Comparison of ENCODE assay signal across 9 mouse cellular contexts in the genomic region with DNA sequence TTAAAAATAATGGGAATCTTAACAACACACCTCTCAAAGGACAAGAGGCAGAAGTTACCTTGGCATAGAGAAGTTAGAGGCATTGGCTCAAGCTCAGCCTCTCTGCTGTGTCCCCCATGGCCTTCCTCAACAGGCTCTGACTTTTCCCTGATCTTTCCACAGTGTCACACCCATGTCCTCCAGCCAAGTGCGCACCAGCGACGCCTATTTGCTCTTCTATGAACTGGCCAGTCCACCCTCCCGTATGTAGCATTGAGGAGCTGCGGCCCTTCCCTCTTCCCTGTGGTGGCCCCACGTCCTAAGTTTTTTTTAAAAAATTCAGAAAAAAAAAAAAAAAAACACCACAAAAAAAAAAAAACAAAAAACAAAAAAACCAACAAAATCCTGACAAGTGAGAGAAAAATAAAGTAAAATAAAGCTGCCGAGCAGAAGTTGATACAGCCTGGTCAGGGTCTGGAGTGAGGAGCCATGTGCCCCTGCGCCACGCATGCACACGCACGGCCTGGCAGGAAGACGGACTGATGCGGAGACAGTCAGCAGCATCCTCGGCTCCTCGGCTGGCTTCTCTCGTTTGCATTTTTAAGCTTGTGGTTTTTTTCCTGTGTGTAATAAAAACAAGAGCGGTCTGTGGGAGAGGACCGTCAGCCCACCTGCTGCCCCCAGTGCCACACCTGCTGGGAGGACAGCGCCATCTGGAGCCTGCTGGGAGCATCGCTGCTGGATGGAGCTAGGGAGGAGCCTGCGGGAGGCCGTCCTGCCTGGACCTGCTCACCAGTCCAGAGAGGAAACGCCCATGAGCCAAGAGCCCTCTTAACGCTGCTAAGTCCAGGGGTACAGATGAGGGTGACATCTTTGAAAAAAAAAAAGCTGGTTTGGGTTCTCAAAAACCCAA. TPM values are rescaled to one million over a fixed set of nuclear protein-coding genes. Genes with fewer than 3 reads are reported as not detected.
DNase-seq lines count a peak whose midpoint lies in the region; ATAC-seq and TF ChIP-seq lines count a peak whose summit lies in the region.
"Had no signal": no experiment of that assay in that cellular context is flagged by ENCODE, and none has a peak within 500 bp of the region (broad histone marks: within the 10 kb centered on the region; RNA-seq: fewer than 3 reads in every experiment).

No protein-coding gene starts in this region.

- 37% methylated on average over 24 of the region's 24 CpGs for WGBS in heart, embryonic 16.5 days
- 46% methylated on average over 24 of the region's 24 CpGs for WGBS in liver, postnatal 0 days (ENCODE audit: insufficient replicate concordance)
- 32% methylated on average over 24 of the region's 24 CpGs for WGBS in neural tube, embryonic 12.5 days
- WGBS in stomach, postnatal 0 days: 38% methylated on average over 24 of the region's 24 CpGs

- DNase-seq in urinary bladder, postnatal 25 days (ENCODE audit: low spot score): peak; percentile 67
- DNase-seq in urinary bladder, postnatal 10 days (ENCODE audit: low spot score): no peak
- DNase-seq in kidney, postnatal 14 days: peak; percentile 82
- peak; percentile 78 for DNase-seq in liver, postnatal 0 days
- peak; percentile 87 for DNase-seq in stomach, postnatal 0 days (ENCODE audit: low spot score)

- H3K9ac ChIP-seq in heart, embryonic 16.5 days (ENCODE audit: low read length): no peak overlapping the region
- H3K9ac ChIP-seq in liver, postnatal 0 days (replicated peaks): no peak overlapping the region
- H3K9ac ChIP-seq in neural tube, embryonic 12.5 days: no peak overlapping the region
- H3K9ac ChIP-seq in stomach, postnatal 0 days (ENCODE audit: low read length): no peak overlapping the region

- H3K36me3 ChIP-seq in heart, embryonic 16.5 days (ENCODE audit: control insufficient read depth, insufficient read depth): peaks cover 27% of the 10 kb centered on the region
- no peaks in the 10 kb centered on the region; the same call in 1 of the 2 replicates for H3K36me3 ChIP-seq in liver, postnatal 0 days (replicated peaks; ENCODE audit: insufficient read depth, low read length)
- H3K36me3 ChIP-seq in neural tube, embryonic 12.5 days: peaks cover 9% of the 10 kb centered on the region; the same call in 1 of the 2 replicates
- H3K36me3 ChIP-seq in stomach, postnatal 0 days (ENCODE audit: control insufficient read depth, insufficient read depth, low read length): no peaks in the 10 kb centered on the region; the same call in 1 of the 2 replicates

- no peak overlapping the region for H3K27ac ChIP-seq in embryonic fibroblast, embryonic 13.5 days (ENCODE audit: insufficient read depth, low read length)
- 0 out of 2 replicates have a peak overlapping the region, but pooled peaks have one; percentile 2 for H3K27ac ChIP-seq in heart, embryonic 16.5 days (ENCODE audit: low read length)
- H3K27ac ChIP-seq in liver, postnatal 0 days (ENCODE audit: low read depth): no peak overlapping the region
- no peak overlapping the region for H3K27ac ChIP-seq in neural tube, embryonic 12.5 days
- H3K27ac ChIP-seq in stomach, postnatal 0 days (replicated peaks): no peak overlapping the region

- no peak overlapping the region for H3K4me2 ChIP-seq in heart, embryonic 16.5 days (ENCODE audit: low read depth, low read length)
- no peak overlapping the region for H3K4me2 ChIP-seq in liver, postnatal 0 days (ENCODE audit: low read depth, low read length)
- peak overlapping the region; percentile 47 for H3K4me2 ChIP-seq in neural tube, embryonic 12.5 days (replicated peaks)
- H3K4me2 ChIP-seq in stomach, postnatal 0 days (replicated peaks; ENCODE audit: low read depth): no peak overlapping the region

- H3K9me3 ChIP-seq in heart, embryonic 16.5 days (replicated peaks; ENCODE audit: control insufficient read depth, low read length): no peaks in the 10 kb centered on the region
- no peaks in the 10 kb centered on the region for H3K9me3 ChIP-seq in liver, postnatal 0 days (ENCODE audit: low read length)
- no peaks in the 10 kb centered on the region for H3K9me3 ChIP-seq in neural tube, embryonic 12.5 days
- H3K9me3 ChIP-seq in stomach, postnatal 0 days (ENCODE audit: control insufficient read depth, low read length): no peaks in the 10 kb centered on the region

- no peaks in the 10 kb centered on the region for H3K27me3 ChIP-seq in heart, embryonic 16.5 days (ENCODE audit: control insufficient read depth, insufficient read depth, low read length)
- no peaks in the 10 kb centered on the region for H3K27me3 ChIP-seq in liver, postnatal 0 days (ENCODE audit: insufficient read depth, low read length)
- H3K27me3 ChIP-seq in neural tube, embryonic 12.5 days (replicated peaks): no peaks in the 10 kb centered on the region
- H3K27me3 ChIP-seq in stomach, postnatal 0 days (ENCODE audit: control insufficient read depth, insufficient read depth, low read length): no peaks in the 10 kb centered on the region
- H3K27me3 ChIP-seq: Patski had no signal

- TF ChIP-seq EP300 in liver, postnatal 0 days (IDR thresholded peaks at IDR 0.05; ENCODE audit: low read depth): no peak
- no peak for TF ChIP-seq EP300 in stomach, postnatal 0 days (optimal IDR thresholded peaks at IDR 0.05)

- peak; percentile 84 for TF ChIP-seq CTCF in embryonic fibroblast, embryonic 13.5 days (IDR thresholded peaks at IDR 0.05; ENCODE audit: borderline replicate concordance, insufficient read depth, low read length)
- TF ChIP-seq CTCF in liver, postnatal 0 days (IDR thresholded peaks at IDR 0.05; ENCODE audit: low read depth): peak; percentile 82
- TF ChIP-seq CTCF in stomach, postnatal 0 days (IDR thresholded peaks at IDR 0.05; ENCODE audit: low read depth): peak; percentile 90

- no peak overlapping the region for H3K4me3 ChIP-seq in embryonic fibroblast, embryonic 13.5 days (ENCODE audit: insufficient read depth, low read length)
- H3K4me3 ChIP-seq in heart, embryonic 16.5 days (ENCODE audit: low read length): no peak overlapping the region
- H3K4me3 ChIP-seq in liver, postnatal 0 days (ENCODE audit: low read depth, low read length): no peak overlapping the region
- no peak overlapping the region for H3K4me3 ChIP-seq in neural tube, embryonic 12.5 days
- no peak overlapping the region for H3K4me3 ChIP-seq in stomach, postnatal 0 days (ENCODE audit: low read depth, low read length)

- H3K4me1 ChIP-seq in embryonic fibroblast, embryonic 13.5 days (ENCODE audit: control insufficient read depth, insufficient read depth, low read length): no peaks in the 10 kb centered on the region
- H3K4me1 ChIP-seq in heart, embryonic 16.5 days (ENCODE audit: control insufficient read depth, insufficient read depth, low read length): peaks cover 23% of the 10 kb centered on the region
- peaks cover 3% of the 10 kb centered on the region; the same call in 1 of the 2 replicates for H3K4me1 ChIP-seq in liver, postnatal 0 days (ENCODE audit: insufficient read depth)
- H3K4me1 ChIP-seq in neural tube, embryonic 12.5 days: peaks cover 5% of the 10 kb centered on the region; the same call in 1 of the 2 replicates
- no peaks in the 10 kb centered on the region for H3K4me1 ChIP-seq in stomach, postnatal 0 days (replicated peaks; ENCODE audit: control insufficient read depth, insufficient read depth)

- peak; percentile 56; the same call in 1 of the 2 replicates for ATAC-seq in heart, embryonic 16.5 days (replicated peaks; ENCODE audit: extremely low read depth, insufficient read depth, low FRiP score)
- peak; percentile 50; the same call in 1 of the 2 replicates for ATAC-seq in liver, postnatal 0 days
- ATAC-seq in neural tube, embryonic 12.5 days (ENCODE audit: low FRiP score, low read depth): peak; percentile 56; the same call in 1 of the 2 replicates
- peak; percentile 68 for ATAC-seq in stomach, postnatal 0 days (ENCODE audit: low FRiP score, low TSS enrichment)
- ATAC-seq: Patski had no signal

- no peak for TF ChIP-seq POLR2A in embryonic fibroblast, embryonic 13.5 days (IDR thresholded peaks at IDR 0.05; ENCODE audit: low read depth, low read length)

RNA-seq across cellular contexts. Expression of gene Mfrp, which starts 7.7 kb away (rescaled TPM):
- 0.12 TPM in 1 of 2 replicates, not detected in the other for polyA plus RNA-seq in embryonic fibroblast, embryonic 13.5 days (2011; ENCODE audit: insufficient read length, low read depth, missing spikeins)
- polyA plus RNA-seq in heart, embryonic 16.5 days (2015; fragmentation: Nextera tagmentation; extraction: Ambion mirVana): 0.12 TPM in 1 of 2 replicates, not detected in the other
- not detected in 2 replicates for polyA plus RNA-seq in liver, postnatal 0 days (2015; fragmentation: Nextera tagmentation; extraction: Ambion mirVana)
- 0.18 TPM in 1 of 2 replicates, not detected in the other for polyA plus RNA-seq in neural tube, embryonic 12.5 days (2016; fragmentation: Nextera tagmentation; extraction: Ambion mirVana)
- not detected in 2 replicates for polyA plus RNA-seq in stomach, postnatal 0 days (2015; fragmentation: Nextera tagmentation; extraction: Ambion mirVana)

RNA-seq across cellular contexts. Expression of gene C1qtnf5, which starts 13.2 kb away (rescaled TPM):
- 25.4 and 36.4 TPM in 2 replicates for polyA plus RNA-seq in embryonic fibroblast, embryonic 13.5 days (2011; ENCODE audit: insufficient read length, low read depth, missing spikeins)
- 3.5 and 4.2 TPM in 2 replicates for polyA plus RNA-seq in heart, embryonic 16.5 days (2015; fragmentation: Nextera tagmentation; extraction: Ambion mirVana)
- 1.0 and 1.3 TPM in 2 replicates for polyA plus RNA-seq in liver, postnatal 0 days (2015; fragmentation: Nextera tagmentation; extraction: Ambion mirVana)
- 0.43 and 0.74 TPM in 2 replicates for polyA plus RNA-seq in neural tube, embryonic 12.5 days (2016; fragmentation: Nextera tagmentation; extraction: Ambion mirVana)
- 5.3 and 6.5 TPM in 2 replicates for polyA plus RNA-seq in stomach, postnatal 0 days (2015; fragmentation: Nextera tagmentation; extraction: Ambion mirVana)

RNA-seq across cellular contexts. Expression of gene Gm49380, which starts 19.4 kb away (rescaled TPM):
- polyA plus RNA-seq in embryonic fibroblast, embryonic 13.5 days (2011; ENCODE audit: insufficient read length, low read depth, missing spikeins): 0.21 and 0.25 TPM in 2 replicates
- polyA plus RNA-seq in heart, embryonic 16.5 days (2015; fragmentation: Nextera tagmentation; extraction: Ambion mirVana): 0.07 and 0.20 TPM in 2 replicates
- polyA plus RNA-seq in liver, postnatal 0 days (2015; fragmentation: Nextera tagmentation; extraction: Ambion mirVana): not detected in 2 replicates
- polyA plus RNA-seq in neural tube, embryonic 12.5 days (2016; fragmentation: Nextera tagmentation; extraction: Ambion mirVana): 0.18 and 0.51 TPM in 2 replicates
- polyA plus RNA-seq in stomach, postnatal 0 days (2015; fragmentation: Nextera tagmentation; extraction: Ambion mirVana): 0.05 TPM in 1 of 2 replicates, not detected in the other

RNA-seq across cellular contexts. Expression of gene Rnf26, which starts 19.5 kb away (rescaled TPM):
- polyA plus RNA-seq in embryonic fibroblast, embryonic 13.5 days (2011; ENCODE audit: insufficient read length, low read depth, missing spikeins): 40.2 and 46.0 TPM in 2 replicates
- polyA plus RNA-seq in heart, embryonic 16.5 days (2015; fragmentation: Nextera tagmentation; extraction: Ambion mirVana): 31.7 and 36.6 TPM in 2 replicates
- polyA plus RNA-seq in liver, postnatal 0 days (2015; fragmentation: Nextera tagmentation; extraction: Ambion mirVana): 17.9 and 18.8 TPM in 2 replicates
- 57.4 and 59.2 TPM in 2 replicates for polyA plus RNA-seq in neural tube, embryonic 12.5 days (2016; fragmentation: Nextera tagmentation; extraction: Ambion mirVana)
- 22.0 and 22.2 TPM in 2 replicates for polyA plus RNA-seq in stomach, postnatal 0 days (2015; fragmentation: Nextera tagmentation; extraction: Ambion mirVana)

RNA-seq across cellular contexts. Expression of gene Usp2, which starts 27.0 kb away (rescaled TPM):
- polyA plus RNA-seq in embryonic fibroblast, embryonic 13.5 days (2011; ENCODE audit: insufficient read length, low read depth, missing spikeins): 6.5 and 6.6 TPM in 2 replicates
- polyA plus RNA-seq in heart, embryonic 16.5 days (2015; fragmentation: Nextera tagmentation; extraction: Ambion mirVana): 77.5 and 89.6 TPM in 2 replicates
- polyA plus RNA-seq in liver, postnatal 0 days (2015; fragmentation: Nextera tagmentation; extraction: Ambion mirVana): 2.9 and 3.8 TPM in 2 replicates
- 9.1 and 9.3 TPM in 2 replicates for polyA plus RNA-seq in neural tube, embryonic 12.5 days (2016; fragmentation: Nextera tagmentation; extraction: Ambion mirVana)
- 11.6 and 20.2 TPM in 2 replicates for polyA plus RNA-seq in stomach, postnatal 0 days (2015; fragmentation: Nextera tagmentation; extraction: Ambion mirVana)
